Mouse (Mus musculus) bone marrow macrophage, adult 2 months (primary cell): ENCODE measurements around the gene Wbp1. TPM values are rescaled to one million over a fixed set of nuclear protein-coding genes. Genes with fewer than 3 reads are reported as not detected.
A peak's percentile ranks its signal among the peaks of the same experiment; 100 is the strongest.

ENCODE experiments used
- H3K27ac ChIP-seq: 2 replicates; pipeline ENCODE4 v1.5.1; 2012; ENCODE audit warnings: low read depth, low read length; ENCODE audit not compliant: insufficient read depth
- H3K4me1 ChIP-seq: 2 replicates; pipeline ENCODE4 v1.6.1; 2012; ENCODE audit warnings: low read length; ENCODE audit not compliant: control insufficient read depth, insufficient read depth
- H3K4me3 ChIP-seq: 2 replicates; pipeline ENCODE4 v1.5.1; 2012; ENCODE audit warnings: mild to moderate bottlenecking, low read length, moderate library complexity; ENCODE audit not compliant: insufficient read depth
- CTCF ChIP-seq: IDR thresholded peaks from 2 replicates; pipeline ENCODE4 v1.5.1; 2012; ENCODE audit warnings: low read depth, mild to moderate bottlenecking, low read length, moderate library complexity
- POLR2A ChIP-seq: IDR thresholded peaks from 2 replicates; pipeline ENCODE4 v1.6.1; 2012; ENCODE audit warnings: mild to moderate bottlenecking, low read depth, low read length, borderline replicate concordance
- polyA plus RNA-seq: library from polyadenylated mRNA; stranded (reverse); fragments of >200 nt; gene quantifications from 2 replicates; pipeline ENCODE4 v1.2.4, GENCODE M21; 2012; ENCODE audit not compliant: missing spikeins, insufficient read depth, insufficient read length

The Wbp1 gene
- polyA plus RNA-seq, 1 experiment, result 27.1 TPM

GRCm38 (mm10) chr6:83141636-83142035, 20.3 kb upstream of the Wbp1 start:
- Histone ChIP-seq H3K4me3 (no peak overlapping the region), H3K27ac (no peak overlapping the region), H3K4me1 (peaks cover 13% of the 10 kb centered on the region)
- TF ChIP-seq CTCF, result no peak
- no peak for TF ChIP-seq POLR2A

GRCm38 (mm10) chr6:83140044-83140443, 18.7 kb upstream of the Wbp1 start:
- Histone ChIP-seq H3K4me1 (peaks cover 19% of the 10 kb centered on the region), H3K27ac (no peak overlapping the region), H3K4me3 (no peak overlapping the region)
- TF ChIP-seq CTCF (no peak), POLR2A (no peak)

GRCm38 (mm10) chr6:83138056-83138455, 16.7 kb upstream of the Wbp1 start:
- peak overlapping the region; percentile 13; the same call in 1 of the 2 replicates for H3K27ac ChIP-seq
- peak overlapping the region; percentile 64; the same call in 1 of the 2 replicates for H3K4me3 ChIP-seq
- peaks cover 30% of the 10 kb centered on the region for H3K4me1 ChIP-seq
- TF ChIP-seq POLR2A (no peak), CTCF (no peak)

GRCm38 (mm10) chr6:83137576-83137950, 16.2 kb upstream of the Wbp1 start:
- Histone ChIP-seq H3K4me1 (peaks cover 33% of the 10 kb centered on the region), H3K4me3 (peak overlapping the region; percentile 64), H3K27ac (peak overlapping the region; percentile 70)
- no peak for TF ChIP-seq POLR2A
- TF ChIP-seq CTCF, result no peak

GRCm38 (mm10) chr6:83136881-83137575, 15.7 kb upstream of the Wbp1 start:
- TF ChIP-seq POLR2A (no peak), CTCF (no peak)
- Histone ChIP-seq H3K27ac (peak overlapping the region; percentile 70), H3K4me3 (peak overlapping the region; percentile 64), H3K4me1 (peaks cover 37% of the 10 kb centered on the region)

- no peak for TF ChIP-seq POLR2A
- no peak for TF ChIP-seq CTCF
- peak overlapping the region; percentile 70 for H3K27ac ChIP-seq
- peaks cover 37% of the 10 kb centered on the region for H3K4me1 ChIP-seq
- H3K4me3 ChIP-seq, result peak overlapping the region; percentile 64
Observed at GRCm38 (mm10) chr6:83136291-83136880, 15.0 kb upstream of the Wbp1 start.

GRCm38 (mm10) chr6:83135571-83136161, 14.3 kb upstream of the Wbp1 start:
- peaks cover 43% of the 10 kb centered on the region for H3K4me1 ChIP-seq
- H3K4me3 ChIP-seq, result no peak overlapping the region
- TF ChIP-seq POLR2A (no peak), CTCF (no peak)
- no peak overlapping the region for H3K27ac ChIP-seq

- no peak within 1 kb of the TSS for H3K27ac ChIP-seq
- H3K4me3 ChIP-seq, result peak within 1 kb of the TSS; percentile 64; the same call in 1 of the 2 replicates
- TF ChIP-seq POLR2A (no peak), CTCF (no peak)
- H3K4me1 ChIP-seq, result peaks cover 45% of the 10 kb centered on the region
Observed at GRCm38 (mm10) chr6:83134951-83135513, 13.7 kb upstream of the Wbp1 start, which contains the start of gene Rtkn. TSS of gene Rtkn (plus strand) at chr6:83135463.

- H3K4me3 ChIP-seq, result no peak overlapping the region
- no peak overlapping the region for H3K27ac ChIP-seq
- no peak for TF ChIP-seq CTCF
- TF ChIP-seq POLR2A, result no peak
- peaks cover 45% of the 10 kb centered on the region for H3K4me1 ChIP-seq
Observed at GRCm38 (mm10) chr6:83134226-83134625, 12.9 kb upstream of the Wbp1 start.
